Mouse (Mus musculus) megakaryocyte, embryonic 14.5 days (primary cell): ENCODE data around the gene Nosip.

Experiments
- FLI1 ChIP-seq: IDR thresholded peaks from 2 replicates; pipeline ENCODE4 v1.6.1; 2012; ENCODE audit warnings: low read length, inconsistent platforms, mixed read lengths
- GATA1 ChIP-seq: IDR thresholded peaks from 3 replicates; pipeline ENCODE4 v1.6.1; 2012; ENCODE audit warnings: mixed read lengths, low read length, inconsistent platforms, borderline replicate concordance

DNA sequence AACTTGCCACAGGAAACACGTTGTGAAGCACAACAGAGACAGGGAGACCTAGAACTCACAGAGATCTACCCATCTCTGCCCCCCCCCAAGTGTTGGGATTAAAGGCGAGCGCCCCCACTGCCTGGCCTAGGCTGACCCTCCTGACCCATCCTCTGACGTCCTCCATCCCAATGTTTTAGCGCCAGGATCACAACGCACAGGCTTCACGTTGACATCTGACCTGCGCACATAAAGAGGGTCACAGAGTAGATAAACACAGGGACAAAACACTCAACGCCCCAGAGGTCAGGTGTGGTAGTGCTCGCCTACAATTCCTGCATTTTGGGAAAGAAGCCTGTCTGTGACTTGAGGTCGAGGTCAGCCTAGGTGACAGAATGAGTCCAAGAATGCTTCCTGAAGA is 25.5 kb upstream of the Nosip start:
- TF ChIP-seq FLI1 (no peak), GATA1 (no peak)
